Comparison of ENCODE assay signal across 9 mouse cellular contexts in genomic region chr5:113142486-113142885, GRCm38 (mm10).
A peak's percentile ranks its signal among the peaks of the same experiment; 100 is the strongest.
DNase-seq lines count a peak whose midpoint lies in the region; ATAC-seq lines count a peak whose summit lies in the region.
"Had no signal": no experiment of that assay in that cellular context is flagged by ENCODE, and none has a peak within 500 bp of the region (broad histone marks: within the 10 kb centered on the region; RNA-seq: fewer than 3 reads in every experiment).

No protein-coding gene starts in this region.

- no peak overlapping the region for H3K4me3 ChIP-seq in hindbrain, embryonic 10.5 days
- no peak overlapping the region for H3K4me3 ChIP-seq in hindbrain, embryonic 11.5 days (ENCODE audit: low read depth, low read length)
- H3K4me3 ChIP-seq in midbrain, embryonic 15.5 days: no peak overlapping the region

- DNase-seq in hindbrain, embryonic 10.5 days (ENCODE audit: low spot score): no peak
- DNase-seq in hindbrain, embryonic 11.5 days (ENCODE audit: low spot score): no peak
- DNase-seq in gastrocnemius, postnatal 25 days: peak; percentile 85
- peak; percentile 39 to 48 for DNase-seq in kidney, postnatal 36 days
- DNase-seq in lung, postnatal 4 days: peak; percentile 37 to 62
- DNase-seq in embryo, embryonic 10 days (ENCODE audit: low spot score): no peak

- H3K9me3 ChIP-seq in hindbrain, embryonic 10.5 days: no peaks in the 10 kb centered on the region
- H3K9me3 ChIP-seq in hindbrain, embryonic 11.5 days (ENCODE audit: control insufficient read depth, low read length): no peaks in the 10 kb centered on the region
- H3K9me3 ChIP-seq in midbrain, embryonic 15.5 days: no peaks in the 10 kb centered on the region

- H3K27ac ChIP-seq in hindbrain, embryonic 10.5 days: 0 out of 2 replicates have a peak overlapping the region, but pooled peaks have one; percentile 47
- no peak overlapping the region for H3K27ac ChIP-seq in hindbrain, embryonic 11.5 days (ENCODE audit: low read depth, low read length)
- no peak overlapping the region for H3K27ac ChIP-seq in midbrain, embryonic 15.5 days
- H3K27ac ChIP-seq: kidney, postnatal 0 days had no signal

- no peaks in the 10 kb centered on the region for H3K36me3 ChIP-seq in hindbrain, embryonic 10.5 days
- H3K36me3 ChIP-seq in hindbrain, embryonic 11.5 days (ENCODE audit: control insufficient read depth, insufficient read depth, low read length): no peaks in the 10 kb centered on the region
- H3K36me3 ChIP-seq in midbrain, embryonic 15.5 days (replicated peaks): no peaks in the 10 kb centered on the region

- peaks cover 29% of the 10 kb centered on the region for H3K27me3 ChIP-seq in hindbrain, embryonic 10.5 days (ENCODE audit: insufficient read depth, poor library complexity, severe bottlenecking)
- H3K27me3 ChIP-seq in hindbrain, embryonic 11.5 days (ENCODE audit: control insufficient read depth, insufficient read depth, low read length): peaks cover 16% of the 10 kb centered on the region
- H3K27me3 ChIP-seq in midbrain, embryonic 15.5 days (replicated peaks): peaks cover 6% of the 10 kb centered on the region

- ATAC-seq in hindbrain, embryonic 11.5 days (ENCODE audit: low FRiP score): no peak
- ATAC-seq in megakaryocyte progenitor cell, adult 5-6 weeks (replicated peaks; ENCODE audit: poor library complexity): no peak
- no peak for ATAC-seq in midbrain, embryonic 15.5 days (replicated peaks)

- H3K4me2 ChIP-seq in hindbrain, embryonic 11.5 days (replicated peaks; ENCODE audit: low read depth, low read length): no peak overlapping the region
- H3K4me2 ChIP-seq in midbrain, embryonic 15.5 days: no peak overlapping the region

- 63% methylated on average over 11 of the region's 11 CpGs for WGBS in hindbrain, embryonic 10.5 days
- 60% methylated on average over 11 of the region's 11 CpGs for WGBS in hindbrain, embryonic 11.5 days
- WGBS in midbrain, embryonic 15.5 days: 61% methylated on average over 11 of the region's 11 CpGs

- peaks cover 44% of the 10 kb centered on the region for H3K4me1 ChIP-seq in hindbrain, embryonic 10.5 days (replicated peaks)
- peaks cover 13% of the 10 kb centered on the region for H3K4me1 ChIP-seq in hindbrain, embryonic 11.5 days (replicated peaks; ENCODE audit: control insufficient read depth, insufficient read depth, low read length)
- H3K4me1 ChIP-seq in midbrain, embryonic 15.5 days: peaks cover 29% of the 10 kb centered on the region

- H3K9ac ChIP-seq in hindbrain, embryonic 11.5 days (ENCODE audit: low read depth, low read length): no peak overlapping the region
- no peak overlapping the region for H3K9ac ChIP-seq in midbrain, embryonic 15.5 days

Comparison
In these comparisons a context has a peak if more than half of its experiments do, and no peak if none do; other contexts are left out.
1. DNase-seq: peak in gastrocnemius, postnatal 25 days (single experiment), kidney, postnatal 36 days (2 of 2) and lung, postnatal 4 days (2 of 2); none in hindbrain, embryonic 10.5 days (single experiment), hindbrain, embryonic 11.5 days (single experiment) and embryo, embryonic 10 days (single experiment).